Mouse (Mus musculus) E14TG2a.4 (cell line): ENCODE results near the gene Spsb1.

Experiments
- CTCF ChIP-seq: conservative IDR thresholded peaks from 2 replicates; pipeline ENCODE4 v1.5.1; 2014; ENCODE audit warnings: low read length
- NANOG ChIP-seq: IDR thresholded peaks from 2 replicates; pipeline ENCODE4 v1.6.1; 2014; ENCODE audit warnings: borderline replicate concordance, low read length, mixed read lengths

DNA sequence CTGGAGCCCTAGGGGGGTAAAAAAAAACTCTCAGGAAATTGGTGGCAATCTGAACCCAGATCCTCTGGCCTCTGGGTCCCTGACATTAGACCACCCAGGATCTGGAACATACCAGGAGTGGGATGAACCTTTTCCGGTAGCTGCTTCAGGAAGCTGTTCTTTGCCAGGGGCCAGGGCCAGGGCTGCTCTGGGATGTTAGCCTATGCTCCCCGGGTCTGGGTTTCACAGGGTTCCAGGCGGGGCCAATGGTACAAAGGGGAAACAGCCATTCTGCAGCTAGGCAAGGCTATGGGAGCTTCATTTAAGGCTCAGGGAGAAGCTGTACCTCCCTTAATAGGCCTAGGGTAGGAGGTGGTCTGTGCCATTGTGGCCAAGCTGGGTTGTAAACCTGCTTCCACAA lies 9.9 kb upstream of the Spsb1 start:
- no peak for TF ChIP-seq CTCF
- no peak for TF ChIP-seq NANOG
